Mouse (Mus musculus) E14TG2a.4 (cell line): ENCODE measurements around the gene Atp6v0e.

Experiments used
- CTCF ChIP-seq: conservative IDR thresholded peaks from 2 replicates; pipeline ENCODE4 v1.5.1; 2014; ENCODE audit warnings: low read length
- POU5F1 ChIP-seq: IDR thresholded peaks from 2 replicates; pipeline ENCODE4 v1.6.1; 2014; ENCODE audit warnings: low read length, borderline replicate concordance

DNA sequence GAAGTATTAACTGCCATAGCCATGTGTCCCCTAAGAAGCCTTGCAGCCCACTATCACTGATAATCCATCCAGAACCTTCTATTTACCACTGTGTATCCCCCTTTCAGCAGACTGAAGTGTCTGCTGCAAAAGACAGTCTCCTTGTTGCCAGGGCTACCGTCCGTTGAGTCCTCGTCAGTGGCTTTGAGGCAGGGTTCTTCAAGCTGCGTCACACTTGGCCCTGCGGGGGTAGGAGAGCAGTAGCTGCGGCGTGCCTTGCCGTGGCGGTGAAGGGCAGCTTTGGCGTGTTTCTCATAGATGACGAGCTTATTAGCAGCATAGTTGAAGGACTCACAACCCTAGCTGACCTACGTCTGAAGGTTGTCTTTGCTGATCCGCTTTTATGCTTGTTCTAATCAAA is 38.5 kb downstream of the Atp6v0e start:
- TF ChIP-seq CTCF (no peak), POU5F1 (no peak)
